Mouse (Mus musculus) layer of hippocampus, adult 2 months (tissue): ENCODE results near the gene Stox1. TPM values are rescaled to one million over a fixed set of nuclear protein-coding genes. Genes with fewer than 3 reads are reported as not detected.

Experiments used
- DNase-seq, 2 experiments: peaks; one replicate each; pipeline ENCODE4 v3.0.0; 2022; ENCODE audit warnings: low spot score in 2 of 2
- H3K27ac ChIP-seq: fragments of 200-600 bp; 2 replicates; pipeline ENCODE4 v1.8.1; 2022
- H3K4me3 ChIP-seq: fragments of 200-600 bp; 2 replicates; pipeline ENCODE4 v1.8.1; 2022; ENCODE audit warnings: mild to moderate bottlenecking
- CTCF ChIP-seq: fragments of 200-600 bp; conservative IDR thresholded peaks from 2 replicates; pipeline ENCODE4 v1.8.1; 2022; ENCODE audit warnings: antibody characterized with exemption, mild to moderate bottlenecking, moderate library complexity
- total RNA-seq, 2 experiments: library from RNA; stranded (reverse); gene quantifications; 2 replicates each; pipeline ENCODE4 v1.2.3; 2021

Gene Stox1
- total RNA-seq, 2 experiments from 2014 or later = 2.3 to 2.6 TPM

DNA sequence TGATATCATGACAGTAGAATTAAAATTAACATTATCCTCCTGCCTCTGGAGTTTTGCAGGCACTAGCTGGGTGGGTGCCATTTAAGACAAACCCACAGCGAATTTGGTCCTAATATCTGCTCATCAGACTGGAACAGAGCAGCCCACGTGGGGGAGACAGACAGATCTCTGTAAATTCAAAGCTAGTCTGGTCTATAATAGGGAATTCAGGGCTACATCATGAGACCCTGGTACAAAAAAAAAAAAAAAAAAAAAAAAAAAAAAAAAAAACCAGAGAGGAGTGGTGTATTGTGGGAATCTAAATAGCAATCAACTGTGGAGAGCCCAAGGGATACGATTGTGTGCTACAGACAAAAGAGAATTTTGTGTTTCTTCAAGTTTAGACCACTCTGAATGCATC, 33.7 kb downstream of the Stox1 start:
- DNase-seq = no peak
- no peak overlapping the region for H3K4me3 ChIP-seq
- no peak overlapping the region for H3K27ac ChIP-seq
- no peak for TF ChIP-seq CTCF

DNA sequence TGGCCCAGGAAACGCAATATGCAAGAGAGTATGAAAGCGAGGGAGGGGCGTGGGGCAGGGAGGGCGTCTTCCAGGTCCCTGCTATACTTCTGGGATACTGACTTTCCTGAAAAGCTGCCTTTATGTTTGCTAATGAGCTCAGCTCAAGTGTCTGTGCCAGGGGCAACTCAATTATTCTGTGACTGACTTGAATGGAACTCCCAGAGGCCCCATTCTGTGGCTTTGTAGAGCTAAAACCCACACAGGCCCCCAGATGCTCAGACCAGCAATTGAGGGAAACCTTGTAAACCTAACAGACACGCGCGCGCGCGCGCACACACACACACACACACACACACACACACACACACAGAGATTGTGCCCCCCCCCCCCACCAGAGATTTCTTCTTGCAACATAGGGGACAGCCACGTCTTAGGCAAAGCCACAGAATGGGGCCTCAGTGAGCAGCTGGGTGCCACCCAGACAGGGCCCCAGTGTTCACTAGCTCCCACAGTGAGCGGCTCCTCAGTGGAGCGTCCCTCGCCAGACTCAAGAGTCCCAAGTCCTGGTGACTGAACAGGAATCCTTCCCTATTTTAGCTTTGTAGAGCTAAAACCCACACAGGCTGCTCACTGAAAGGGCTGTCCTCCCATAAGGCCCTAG, 38.8 kb downstream of the Stox1 start:
- Histone ChIP-seq H3K4me3 (no peak overlapping the region), H3K27ac (no peak overlapping the region)
- TF ChIP-seq CTCF = no peak
- DNase-seq = no peak

DNA sequence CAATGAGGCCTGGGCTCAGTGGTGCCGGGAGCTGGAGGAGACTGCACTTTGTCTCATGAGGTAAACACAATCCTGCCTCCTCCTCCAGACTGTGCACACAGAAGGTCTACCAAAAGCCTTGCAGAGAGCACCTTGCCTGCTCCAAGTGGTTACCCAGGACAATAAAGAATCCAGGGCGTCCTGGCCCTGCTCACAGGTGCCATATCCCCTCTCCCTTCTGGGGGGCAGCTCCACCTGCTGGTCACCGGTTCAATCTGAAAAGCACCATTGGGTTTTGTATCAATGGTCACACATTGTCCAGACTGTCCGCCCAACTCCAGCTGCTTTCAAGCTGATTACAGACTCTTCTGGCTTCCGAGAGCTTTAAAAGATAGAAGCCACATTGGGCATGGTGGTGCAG, 42.9 kb downstream of the Stox1 start:
- TF ChIP-seq CTCF = peak; percentile 60
- DNase-seq = no peak
- no peak overlapping the region for H3K27ac ChIP-seq
- H3K4me3 ChIP-seq = no peak overlapping the region

DNA sequence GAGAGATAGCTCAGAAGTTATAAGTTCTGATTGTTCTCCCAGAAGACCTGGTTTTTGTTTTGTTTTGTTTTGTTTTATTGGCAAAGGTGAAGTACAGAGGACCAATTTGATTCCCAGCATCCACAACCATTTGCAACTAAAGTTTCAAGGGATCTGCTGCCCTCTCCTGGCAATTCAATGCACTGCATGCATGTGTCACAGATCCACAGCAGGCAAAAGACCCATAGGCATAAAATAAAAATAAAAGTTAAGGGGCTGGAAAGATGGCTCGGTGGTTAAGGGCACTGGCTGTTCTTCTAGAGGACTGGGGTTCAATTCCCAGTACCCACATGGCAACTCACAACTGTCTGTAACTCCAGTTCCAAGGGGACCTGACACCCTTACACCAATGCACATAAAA, 46.1 kb downstream of the Stox1 start:
- TF ChIP-seq CTCF = peak; percentile 63
- H3K4me3 ChIP-seq = no peak overlapping the region
- no peak overlapping the region for H3K27ac ChIP-seq
- DNase-seq = no peak

DNA sequence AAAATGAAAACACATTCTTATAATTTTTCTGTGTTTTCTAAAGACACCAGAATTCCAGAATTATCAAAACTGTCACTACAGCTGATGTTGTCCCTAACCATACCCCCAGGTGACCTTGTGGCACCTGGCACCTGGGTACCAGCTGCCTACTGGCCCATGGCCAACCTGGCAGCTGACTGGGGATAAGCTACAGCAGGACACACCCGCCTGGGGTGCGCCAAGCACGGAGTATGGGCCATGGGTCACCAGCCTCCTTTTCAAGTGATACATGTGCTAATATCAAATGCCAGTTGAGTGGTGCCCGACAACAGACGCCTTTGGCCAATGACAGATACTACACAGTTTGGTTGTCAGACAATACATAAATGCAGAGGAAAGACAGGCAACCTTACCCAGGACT, 48.6 kb downstream of the Stox1 start:
- Histone ChIP-seq H3K4me3 (no peak overlapping the region), H3K27ac (no peak overlapping the region)
- no peak for TF ChIP-seq CTCF
- DNase-seq = no peak

DNA sequence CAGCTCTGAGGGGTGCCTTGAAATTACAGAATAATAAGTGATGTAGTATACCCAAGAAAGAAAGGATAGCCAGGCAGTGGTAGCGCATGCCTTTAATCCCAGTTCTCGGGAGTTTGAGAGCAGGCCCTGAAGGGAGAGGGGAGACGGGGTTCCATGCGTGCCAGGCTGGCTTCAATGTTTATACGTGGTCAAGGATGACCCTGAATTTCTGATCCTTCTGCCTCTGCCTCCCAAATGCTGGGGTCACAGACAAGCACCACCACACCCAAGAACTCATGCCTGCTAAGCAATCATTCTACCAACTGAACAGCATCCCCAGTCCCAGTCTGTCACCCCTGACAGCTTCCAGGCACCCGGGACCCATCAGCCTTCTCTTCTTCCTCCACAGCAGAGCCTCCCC, 49.7 kb downstream of the Stox1 start:
- DNase-seq = no peak
- TF ChIP-seq CTCF = no peak
- H3K27ac ChIP-seq = no peak overlapping the region
- no peak overlapping the region for H3K4me3 ChIP-seq

DNA sequence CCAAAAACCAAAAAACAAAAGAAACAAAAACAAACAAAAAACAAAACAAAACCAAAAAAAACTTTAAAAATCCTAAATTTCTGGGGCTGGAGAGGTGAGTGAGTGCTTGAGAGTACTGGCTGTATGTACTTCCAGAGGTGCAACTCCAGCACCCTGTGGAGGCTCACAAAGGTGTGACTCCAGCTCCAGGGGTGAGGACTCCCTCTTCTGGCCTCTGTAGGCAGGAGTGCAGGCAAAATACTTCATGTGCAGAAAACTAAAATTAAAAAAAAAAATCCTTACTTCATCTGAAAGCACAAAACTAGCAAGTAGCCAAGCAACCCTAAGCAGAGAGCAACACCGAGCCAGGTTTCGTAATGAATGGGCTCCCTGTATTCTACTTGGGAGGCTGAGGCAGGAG, 53.6 kb downstream of the Stox1 start:
- H3K27ac ChIP-seq = no peak overlapping the region
- TF ChIP-seq CTCF = peak; percentile 33; the same call in 1 of the 2 replicates
- no peak overlapping the region for H3K4me3 ChIP-seq
- no peak for DNase-seq

DNA sequence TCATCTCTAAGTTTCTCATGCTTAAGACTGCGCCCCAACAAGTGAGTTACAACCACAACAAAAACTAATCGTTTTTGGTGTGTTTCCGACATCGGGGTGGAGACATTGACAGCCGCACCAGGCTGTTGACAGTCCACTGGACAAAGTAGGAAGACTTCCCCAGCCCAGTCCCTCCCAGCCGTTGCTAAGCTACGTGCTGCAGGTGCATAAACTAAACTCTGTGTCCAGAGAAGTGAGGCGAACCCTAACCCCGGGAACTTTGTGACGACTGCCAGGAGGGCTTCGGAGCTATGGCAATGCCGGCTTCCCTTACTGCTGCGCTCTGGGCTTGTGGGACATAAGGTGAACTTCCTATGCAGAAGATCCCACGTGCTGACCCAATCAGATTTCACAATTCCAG, 56.7 kb downstream of the Stox1 start:
- Histone ChIP-seq H3K27ac (no peak overlapping the region), H3K4me3 (no peak overlapping the region)
- no peak for TF ChIP-seq CTCF
- DNase-seq = no peak

DNA sequence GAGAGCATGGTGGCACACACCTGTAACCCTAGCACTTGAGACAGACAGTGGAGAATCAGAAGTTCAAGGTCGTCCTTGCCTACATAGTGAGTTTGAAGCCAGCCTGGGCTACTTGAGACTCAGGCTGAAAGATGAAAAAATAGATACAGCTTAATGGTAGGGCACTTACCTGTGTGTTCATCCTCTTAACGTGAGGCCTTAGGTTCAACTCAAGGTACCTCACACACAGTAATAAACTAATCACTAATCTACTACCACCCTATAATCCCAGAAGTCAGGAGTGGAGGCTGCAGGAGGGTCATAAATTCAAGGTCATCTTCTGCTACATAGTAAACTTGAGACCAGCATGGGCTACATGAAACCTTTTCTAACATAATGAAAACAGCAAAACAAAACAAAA, 57.5 kb downstream of the Stox1 start:
- no peak overlapping the region for H3K27ac ChIP-seq
- H3K4me3 ChIP-seq = no peak overlapping the region
- TF ChIP-seq CTCF = no peak
- no peak for DNase-seq

DNA sequence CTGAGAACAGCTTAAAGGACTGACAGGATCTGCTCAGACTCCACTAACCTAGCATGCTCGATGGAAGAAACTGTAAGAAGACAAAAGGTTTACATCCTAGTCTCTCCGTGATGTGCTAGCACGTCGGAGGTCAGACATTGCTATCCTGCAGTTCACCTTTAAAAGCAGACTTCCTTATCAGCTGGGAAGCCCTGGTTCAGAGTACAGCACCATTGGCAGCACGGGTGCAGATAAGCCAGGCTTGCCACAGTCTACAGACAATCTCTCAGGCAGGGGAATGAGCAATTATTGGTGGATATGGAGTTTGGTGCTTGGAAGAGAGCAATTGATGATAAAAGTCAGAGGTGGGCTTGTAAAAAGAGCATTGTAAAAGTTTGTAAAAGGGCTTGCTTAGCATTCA, 57.9 kb downstream of the Stox1 start:
- TF ChIP-seq CTCF = no peak
- H3K27ac ChIP-seq = no peak overlapping the region
- DNase-seq = no peak
- H3K4me3 ChIP-seq = no peak overlapping the region

DNA sequence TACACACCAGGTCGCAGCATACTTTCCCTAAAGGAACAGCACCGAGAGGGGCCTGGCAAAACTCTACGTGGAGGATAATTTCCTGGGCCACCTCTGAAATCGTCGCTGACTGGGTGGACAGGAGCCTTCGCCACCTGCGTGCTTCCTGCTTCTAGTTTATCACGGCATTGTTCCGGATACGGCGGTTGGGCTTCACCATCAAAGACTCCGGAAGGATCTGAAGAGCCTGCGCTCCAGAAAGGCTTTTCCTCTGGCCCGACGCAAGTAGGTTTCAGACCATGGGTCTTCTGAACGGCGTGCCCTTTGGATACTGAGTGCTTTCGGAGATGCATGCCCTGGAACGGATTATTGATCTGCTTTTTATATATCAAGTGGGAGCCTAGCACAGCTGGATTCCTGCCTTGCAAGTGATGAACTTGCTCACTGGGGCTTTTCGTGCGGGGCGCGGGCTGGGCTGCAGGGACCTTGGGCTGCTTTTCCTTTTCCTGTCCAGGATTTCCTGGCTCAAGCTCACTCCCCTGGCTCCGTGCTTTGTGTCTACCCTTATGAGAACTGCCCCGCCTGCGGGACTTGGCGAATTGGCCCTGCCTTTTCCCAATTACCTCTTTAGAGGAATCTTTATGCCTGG, 60.9 kb downstream of the Stox1 start:
- no peak for DNase-seq
- Histone ChIP-seq H3K4me3 (peak overlapping the region; percentile 26; the same call in 1 of the 2 replicates), H3K27ac (peak overlapping the region; percentile 49; the same call in 1 of the 2 replicates)
- TF ChIP-seq CTCF = no peak

DNA sequence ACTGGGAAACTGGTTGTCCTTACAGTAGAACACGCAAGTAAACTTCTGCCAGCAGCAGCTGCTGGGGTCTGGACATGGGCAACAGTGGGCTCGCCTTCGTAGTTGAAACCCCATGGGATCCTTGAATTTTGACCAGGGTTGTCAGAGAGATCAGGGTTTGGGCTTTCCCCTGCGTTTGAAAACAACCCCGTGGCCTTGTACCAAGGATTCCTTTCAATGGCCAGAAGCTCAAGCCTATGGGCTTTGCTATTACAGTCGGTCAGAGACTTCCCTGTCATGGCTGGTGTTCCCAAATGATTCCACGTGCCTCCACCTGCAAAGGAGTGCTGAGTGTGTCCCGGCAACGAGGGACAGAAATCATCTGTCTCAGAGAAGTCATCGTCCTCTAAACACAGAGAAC, 61.8 kb downstream of the Stox1 start:
- no peak for DNase-seq
- Histone ChIP-seq H3K4me3 (no peak overlapping the region; the same call in 1 of the 2 replicates), H3K27ac (peak overlapping the region; percentile 46; the same call in 1 of the 2 replicates)
- TF ChIP-seq CTCF = no peak

DNA sequence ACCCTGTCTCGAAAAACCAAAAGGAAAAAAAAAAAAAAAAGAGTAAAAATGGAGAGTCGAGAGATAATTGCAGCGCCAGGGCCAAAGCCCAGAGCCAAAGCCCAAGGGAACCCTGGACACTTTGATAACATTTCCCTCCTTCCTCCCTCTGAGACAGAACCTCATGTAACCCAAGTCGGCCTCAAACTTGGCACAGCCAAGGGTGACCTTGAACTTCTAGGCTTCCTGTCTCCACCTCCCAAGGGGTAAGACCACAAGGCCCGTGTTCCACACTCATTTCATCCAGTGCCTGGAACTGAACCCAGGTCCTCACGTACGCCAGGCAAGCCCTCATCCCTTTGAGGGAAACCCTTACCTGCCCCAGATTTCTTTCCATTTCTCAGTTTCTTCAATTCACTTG, 69.2 kb downstream of the Stox1 start:
- no peak for TF ChIP-seq CTCF
- no peak for DNase-seq
- Histone ChIP-seq H3K4me3 (no peak overlapping the region), H3K27ac (no peak overlapping the region)

DNA sequence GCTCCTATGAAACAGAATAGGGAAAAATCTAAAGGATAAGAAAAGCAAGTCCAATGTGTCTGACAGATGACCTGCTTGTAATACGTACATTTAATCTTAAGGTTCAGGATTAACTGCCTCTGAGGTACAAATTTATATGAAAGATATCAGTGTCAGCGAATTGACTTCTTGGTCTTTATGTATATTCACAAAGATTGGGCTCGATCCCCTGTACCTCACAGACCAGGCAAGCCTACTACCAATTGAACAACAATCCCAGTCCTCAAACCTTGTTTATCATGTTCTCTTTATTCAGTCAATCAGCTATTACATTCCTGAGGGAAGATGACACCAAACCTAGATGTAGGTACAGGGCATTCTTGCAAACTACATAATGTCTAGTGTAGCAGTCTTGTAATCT, 74.0 kb downstream of the Stox1 start:
- TF ChIP-seq CTCF = no peak
- Histone ChIP-seq H3K4me3 (peak overlapping the region; percentile 92), H3K27ac (peak overlapping the region; percentile 95)
- no peak for DNase-seq
